Mouse (Mus musculus) urinary bladder, postnatal 36 days (tissue): ENCODE measurements around the gene Rilpl1.
"Not testable (repeated sequence)": the region's sequence is repeated elsewhere in the genome, so short reads cannot be mapped to it uniquely, and the experiment has no call there.

Source experiments
- DNase-seq, 2 experiments: peaks; one replicate each; pipeline ENCODE4 v3.0.0; 2022; ENCODE audit warnings: low spot score in 2 of 2, mixed read lengths in 1 of 2

Gene Rilpl1

DNA sequence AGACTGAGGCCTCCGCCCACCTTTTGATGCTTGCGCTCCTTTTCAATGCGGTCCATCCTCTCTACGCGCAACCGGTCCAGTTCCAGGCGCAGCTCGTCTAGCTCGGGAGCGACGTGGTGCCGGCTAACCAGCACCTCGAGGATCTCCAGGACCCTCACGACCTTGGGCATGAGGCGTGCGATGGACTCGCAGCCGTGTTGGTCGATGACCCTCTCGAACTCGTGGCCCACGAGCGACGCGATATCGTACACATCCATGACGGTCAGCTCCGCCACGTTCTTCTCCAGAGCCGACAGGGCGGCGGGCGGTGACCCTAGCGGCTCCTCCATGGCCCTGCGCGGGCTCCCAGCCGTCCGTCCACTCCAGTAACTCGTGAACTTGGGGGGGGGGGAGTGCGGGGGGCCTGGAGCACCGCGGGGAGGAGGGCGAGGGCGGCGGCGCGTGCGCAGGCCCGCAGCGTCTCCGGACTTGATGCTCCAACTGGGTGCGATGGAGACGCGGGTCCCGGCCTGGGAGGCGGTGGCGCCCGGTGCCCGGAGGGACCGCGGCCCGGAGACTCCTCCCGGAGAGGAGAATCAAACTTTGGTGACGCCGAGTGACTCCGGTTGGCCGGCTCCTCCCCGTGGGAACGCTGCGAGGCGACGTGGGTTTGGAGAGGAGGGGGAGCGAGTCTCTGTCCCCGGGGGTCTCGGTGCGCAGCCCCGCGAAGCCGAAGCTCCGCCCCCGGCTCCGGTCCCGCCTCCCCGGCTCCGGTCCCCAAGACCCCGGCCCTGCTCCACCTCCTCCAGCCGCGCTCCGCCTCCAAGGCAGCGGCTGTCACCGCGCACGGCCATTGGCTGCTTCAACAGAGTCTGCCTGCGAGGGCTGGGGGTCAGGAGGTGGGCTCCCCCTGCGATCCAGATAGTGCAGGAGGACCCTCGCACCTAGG is at the start of gene Rilpl1:
Gene Rilpl1 (minus strand): TSS at position 737 of the 928 bp plus-strand sequence.
- peak; percentile 73 to 74 for DNase-seq

DNA sequence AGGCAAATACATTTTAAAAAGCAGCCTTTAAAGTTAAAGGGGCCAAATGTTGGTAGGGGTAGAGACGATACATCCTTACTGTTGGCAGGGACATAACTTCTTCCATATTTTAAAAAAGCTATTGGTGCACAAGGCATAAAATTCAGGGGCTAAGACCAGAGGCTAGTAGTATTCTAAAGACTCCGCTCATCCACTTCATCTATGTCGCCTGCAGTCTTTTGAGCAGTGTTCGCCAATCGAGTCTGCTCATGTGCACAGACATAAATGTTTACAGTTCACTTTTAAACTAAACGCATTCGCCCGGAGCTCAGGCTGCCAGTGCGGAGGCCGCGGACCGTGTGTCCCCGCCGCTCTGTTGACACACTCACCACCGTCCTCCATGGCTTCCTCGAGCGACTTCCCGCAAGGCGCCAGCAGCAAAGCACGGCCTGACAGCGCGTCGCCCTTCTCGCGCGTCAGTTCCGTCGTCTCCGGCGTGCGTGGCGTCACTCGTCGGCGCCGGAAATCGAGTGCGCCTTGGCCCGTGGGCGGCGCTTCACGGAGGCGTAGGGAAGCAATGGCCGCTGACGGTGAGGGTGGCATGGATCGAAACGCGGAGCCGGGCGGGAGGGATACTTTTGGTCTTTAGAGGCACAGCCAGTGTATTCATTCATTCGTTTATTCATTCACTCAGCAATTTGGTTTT is 47.6 kb upstream of the Rilpl1 start, which contains the start of the genes Eif2b1 and Gtf2h3:
Gene Eif2b1 (minus strand): TSS at position 499 of the 685 bp plus-strand sequence.
Gene Gtf2h3 (plus strand): TSS at position 508 of the 685 bp plus-strand sequence.
- DNase-seq: peak; percentile 89 to 93

DNA sequence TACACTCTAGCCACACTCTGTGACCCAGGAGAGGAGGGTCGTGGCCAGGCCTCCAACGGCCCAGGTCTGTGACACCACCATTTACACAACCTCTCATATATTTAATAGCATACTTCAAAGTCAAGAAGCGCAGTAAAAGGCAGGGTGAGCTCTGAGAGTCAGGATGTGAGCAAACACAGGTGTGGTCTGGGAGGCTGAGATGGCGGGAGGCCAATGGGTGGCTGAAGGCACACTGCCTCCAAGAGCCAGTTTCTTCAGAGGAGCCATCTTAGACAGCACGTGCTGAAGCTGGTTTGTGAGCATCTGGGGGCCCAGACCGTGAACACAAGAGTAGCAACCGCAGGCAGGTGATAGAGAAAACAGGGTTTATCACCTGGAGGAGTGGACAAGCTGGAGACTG is 44.3 kb upstream of the Rilpl1 start:
- no peak for DNase-seq

DNA sequence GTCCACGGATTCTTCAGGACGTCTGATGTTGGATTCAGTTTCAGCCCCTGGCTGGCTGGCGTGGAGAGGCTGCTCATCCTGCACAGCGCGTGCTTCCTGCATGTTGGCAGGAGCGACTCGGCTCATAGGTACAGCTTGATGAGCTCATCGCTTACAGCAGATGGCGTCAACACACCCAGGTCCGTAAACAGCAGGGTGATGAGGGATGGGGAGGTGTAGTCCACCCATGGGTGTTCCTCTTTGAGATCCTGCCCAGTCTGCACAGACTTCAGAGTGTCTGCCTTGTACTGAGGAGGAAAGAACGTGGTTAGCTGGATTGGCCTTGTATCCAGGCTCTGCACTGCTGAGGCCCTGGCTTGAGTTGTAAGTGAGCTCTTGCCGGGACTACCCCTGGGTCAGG is 39.9 kb upstream of the Rilpl1 start:
- DNase-seq: no peak

DNA sequence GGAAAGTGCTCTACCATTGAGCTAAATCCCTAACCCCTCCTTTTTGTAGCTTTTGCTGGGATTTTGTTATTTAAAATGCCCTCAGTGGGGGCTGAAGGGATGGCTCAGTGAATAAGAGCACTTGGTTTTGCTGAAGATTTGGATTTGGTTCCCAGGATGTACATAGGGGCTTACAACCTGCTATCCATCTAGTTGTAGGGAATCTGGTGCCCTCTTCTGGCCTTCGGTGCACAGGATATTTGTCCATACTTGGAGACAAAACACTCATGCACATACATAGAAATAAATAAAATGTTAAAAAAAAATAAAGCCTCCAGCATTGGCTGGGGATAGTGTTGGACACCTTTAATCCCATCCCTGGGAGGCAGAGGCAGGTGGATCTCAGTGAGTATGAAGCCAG is 24.0 kb upstream of the Rilpl1 start:
- no peak for DNase-seq

DNA sequence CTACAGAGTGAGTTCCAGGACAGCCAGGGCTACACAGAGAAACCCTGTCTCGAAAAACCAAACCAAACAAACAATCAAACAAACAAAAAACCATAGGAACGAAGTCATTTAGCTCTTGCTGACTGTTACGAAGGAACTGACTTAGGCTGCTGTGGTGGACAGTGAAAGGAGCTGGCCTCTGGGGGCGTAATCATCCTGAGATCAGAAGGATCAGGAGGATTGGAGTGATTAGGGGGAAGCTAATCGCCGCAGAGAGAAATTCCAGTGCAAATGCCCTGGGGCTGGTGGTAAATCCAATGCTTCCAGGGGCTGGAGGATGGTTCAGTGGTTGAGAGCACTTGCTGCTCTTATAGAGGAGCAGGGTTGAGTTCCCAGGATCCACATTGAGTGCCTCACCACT is 22.4 kb upstream of the Rilpl1 start:
- DNase-seq: no peak

DNA sequence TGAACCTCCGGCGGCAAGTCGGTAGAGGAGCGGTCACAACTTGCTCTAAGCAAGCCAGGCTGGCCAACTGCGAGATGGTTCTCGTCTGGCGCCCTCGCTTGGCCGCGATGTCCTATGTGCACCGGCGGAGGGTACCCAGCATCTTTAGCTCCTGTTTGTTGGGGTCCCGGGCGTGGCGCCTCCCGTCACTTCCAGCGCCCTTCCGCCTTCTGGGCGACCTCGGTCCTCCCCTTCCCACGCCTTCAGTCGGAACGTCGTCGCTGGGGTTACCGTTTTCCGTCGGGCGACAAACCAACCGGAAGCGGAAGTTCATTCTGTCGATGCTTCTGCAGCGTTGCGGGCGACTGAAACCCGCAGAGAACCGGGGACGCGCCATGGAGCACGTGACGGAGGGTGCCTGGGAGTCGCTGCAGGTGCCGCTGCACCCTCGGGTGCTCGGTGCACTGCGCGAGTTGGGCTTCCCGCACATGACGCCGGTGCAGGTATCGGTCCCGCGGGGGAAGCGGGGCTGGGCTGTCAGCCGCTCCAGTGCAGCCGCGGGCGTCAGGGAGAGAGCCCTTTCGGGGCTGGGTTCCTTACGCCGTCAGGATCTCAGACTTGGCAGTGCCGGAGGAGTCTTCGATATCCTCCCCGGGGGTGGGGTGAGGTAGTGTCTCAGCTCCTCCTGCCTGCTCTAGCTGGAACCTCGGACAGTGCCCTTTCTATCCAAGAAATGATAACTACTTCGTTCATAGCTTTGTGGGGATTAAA is 21.5 kb upstream of the Rilpl1 start, which contains the start of gene Ddx55:
Gene Ddx55 (plus strand): TSS at position 307 of the 750 bp plus-strand sequence.
- peak; percentile 87 to 91 for DNase-seq

DNA sequence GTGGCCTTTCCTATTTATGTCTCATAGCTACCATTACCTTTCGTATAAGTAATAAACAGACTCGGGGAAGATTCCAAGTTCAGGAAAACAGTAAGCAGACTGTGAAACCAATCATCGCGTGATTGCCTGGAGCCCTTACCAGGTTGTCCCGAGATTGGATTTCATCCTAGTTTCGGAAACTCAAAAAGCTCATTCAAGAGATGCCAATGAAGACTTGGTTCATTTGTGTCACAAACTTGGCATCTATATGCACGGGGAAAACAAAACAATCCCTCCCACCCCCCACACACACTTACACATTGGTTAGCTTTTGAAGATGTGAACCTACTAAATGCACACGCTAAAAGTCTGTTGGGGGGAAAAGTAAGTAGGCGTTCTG is 20.9 kb upstream of the Rilpl1 start:
- no peak for DNase-seq

DNA sequence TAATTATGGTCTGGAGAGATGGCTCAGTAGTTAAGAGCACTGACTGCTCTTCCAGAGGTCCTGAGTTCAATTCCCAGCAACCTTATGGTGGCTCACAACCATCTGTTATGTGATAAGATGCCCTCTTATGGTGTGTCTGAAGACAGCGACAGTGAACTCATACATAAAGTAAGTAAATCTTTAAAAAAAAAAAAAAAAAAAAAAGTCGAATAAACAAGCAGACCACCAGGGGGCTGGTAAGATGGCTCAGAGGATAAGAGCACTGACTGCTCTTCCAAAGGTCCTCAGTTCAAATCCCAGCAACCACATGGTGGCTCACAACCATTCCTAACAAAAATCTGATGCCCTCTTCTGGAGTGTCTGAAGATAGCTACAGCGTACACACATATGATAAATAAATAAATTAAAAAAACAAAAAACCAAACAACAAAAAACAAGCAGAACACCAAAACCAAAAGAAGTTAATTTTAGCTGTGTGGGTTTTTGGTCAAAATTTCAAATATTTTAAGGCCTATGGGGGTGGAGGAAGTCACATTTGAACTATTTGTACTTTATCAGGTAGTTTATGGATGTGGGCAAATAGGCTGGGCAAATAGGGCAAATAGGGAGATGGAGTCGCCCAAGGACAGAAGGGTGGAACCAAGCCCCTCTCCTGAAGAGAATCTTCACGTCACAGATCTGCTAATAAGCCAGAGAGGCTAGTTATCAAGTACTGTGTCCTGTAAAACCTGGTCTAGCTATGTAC is 20.3 kb upstream of the Rilpl1 start:
- not testable (repeated sequence) for DNase-seq

DNA sequence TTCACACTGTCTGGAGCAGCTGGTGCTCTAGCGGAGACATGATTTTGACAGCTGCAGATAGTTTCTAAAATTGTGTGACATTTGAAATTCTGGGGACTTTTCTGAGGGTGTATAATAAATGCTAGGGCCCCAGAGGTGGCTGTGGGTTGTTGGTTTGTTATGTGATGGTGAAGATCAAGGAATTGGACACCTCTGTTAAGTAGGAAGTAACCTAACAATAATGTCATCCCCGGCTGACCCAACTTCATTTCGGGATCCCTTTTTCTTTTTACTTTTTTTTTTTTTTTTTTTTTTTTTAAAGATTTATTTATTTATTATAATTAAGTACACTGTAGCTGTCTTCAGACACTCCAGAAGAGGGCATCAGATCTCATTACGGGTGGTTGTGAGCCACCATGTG is 19.5 kb upstream of the Rilpl1 start:
- DNase-seq: not testable (repeated sequence)

DNA sequence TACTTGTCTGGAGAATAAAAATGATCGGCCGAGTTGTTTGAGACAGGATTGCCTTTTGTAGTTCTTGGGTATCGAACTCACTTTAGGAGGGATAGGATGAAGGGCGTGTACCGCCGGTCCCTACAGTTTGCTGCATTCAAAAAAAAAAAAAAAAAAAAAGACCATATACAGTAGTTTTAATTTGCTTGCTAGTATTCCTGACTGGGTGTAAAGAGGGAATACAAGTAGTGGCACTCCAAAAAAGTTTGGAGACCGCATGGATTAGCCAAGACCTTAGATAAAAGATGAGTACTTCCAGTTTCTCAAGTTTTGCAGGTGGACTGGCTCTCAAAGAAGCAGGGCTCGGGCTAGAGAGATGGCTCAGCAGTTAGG is 10.4 kb upstream of the Rilpl1 start:
- DNase-seq: no peak

DNA sequence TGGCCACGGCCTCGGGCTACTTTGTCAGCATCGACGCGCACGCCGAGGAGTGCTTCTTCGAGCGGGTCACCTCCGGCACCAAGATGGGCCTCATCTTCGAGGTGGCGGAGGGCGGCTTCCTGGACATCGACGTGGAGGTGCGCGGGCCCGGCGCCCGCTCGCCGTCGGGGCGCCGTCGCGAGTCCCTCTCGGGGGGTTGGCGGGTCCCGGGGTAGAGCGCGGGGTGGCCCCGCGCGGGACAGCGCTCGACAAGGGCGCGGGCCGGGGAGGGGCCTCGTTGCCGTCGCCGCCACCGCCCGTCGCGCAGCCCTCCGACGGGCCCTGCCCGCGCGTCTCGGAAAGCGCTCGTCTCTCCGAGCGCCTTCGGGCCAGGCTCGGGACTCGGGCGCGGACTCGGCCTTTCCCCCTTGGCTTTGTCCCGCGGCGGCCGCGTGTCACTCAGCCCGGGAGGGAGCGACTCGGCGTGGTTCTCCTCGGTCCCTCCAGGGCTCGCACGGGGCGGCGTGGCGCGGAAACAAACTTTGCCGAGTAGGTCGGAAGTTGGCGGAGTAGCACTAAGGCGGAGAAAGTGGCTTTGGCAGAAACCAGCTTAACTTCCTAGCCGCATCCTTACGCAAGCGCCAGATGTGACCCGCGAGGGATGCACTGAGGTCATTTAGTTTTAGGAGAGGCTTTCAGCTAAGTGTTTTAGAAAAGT is 9.9 kb upstream of the Rilpl1 start:
- DNase-seq: peak; percentile 63 to 81

DNA sequence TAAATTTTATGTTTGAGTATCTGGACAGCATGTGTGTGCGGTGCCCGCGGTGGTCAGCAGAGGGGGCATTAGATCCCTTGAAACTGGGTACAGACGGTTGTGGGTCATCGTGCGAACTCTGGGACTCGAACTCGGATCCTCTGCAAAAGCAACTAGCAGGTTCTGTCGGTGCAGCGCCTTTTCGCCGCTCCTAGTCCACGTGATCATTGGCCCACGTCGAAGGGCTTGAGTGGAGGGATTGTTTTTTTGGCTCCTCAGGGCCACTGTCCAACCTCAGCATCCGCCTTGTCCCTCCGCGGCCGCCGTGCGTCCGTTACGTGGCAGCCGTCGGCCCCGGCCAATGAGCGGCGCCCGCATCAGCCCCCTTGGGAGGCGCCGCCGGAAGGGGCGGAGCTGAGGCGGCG is 9.2 kb upstream of the Rilpl1 start, which contains the start of gene Tmed2:
Gene Tmed2 (plus strand): TSS at position 313 of the 404 bp plus-strand sequence.
- DNase-seq: peak; percentile 94 to 96

DNA sequence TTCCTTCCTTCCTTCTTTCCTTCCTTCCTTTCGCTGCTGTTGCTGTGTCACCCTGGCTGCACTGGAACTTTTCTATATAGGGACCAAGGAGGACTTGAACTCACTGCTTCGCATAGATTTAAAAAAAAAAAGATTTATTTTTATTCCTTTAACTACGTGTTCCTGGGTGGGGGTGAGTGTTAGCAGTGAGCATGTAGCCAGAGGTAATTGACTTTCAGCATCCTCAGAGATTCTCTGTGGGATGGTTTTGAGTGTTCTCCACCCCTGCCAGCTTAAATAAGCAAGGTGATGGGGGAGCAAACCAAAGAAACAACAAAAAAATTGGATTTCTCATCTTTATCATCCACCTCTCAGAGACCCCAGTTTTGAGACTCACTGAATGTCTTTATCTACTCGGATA is 8.7 kb upstream of the Rilpl1 start:
- DNase-seq: no peak

DNA sequence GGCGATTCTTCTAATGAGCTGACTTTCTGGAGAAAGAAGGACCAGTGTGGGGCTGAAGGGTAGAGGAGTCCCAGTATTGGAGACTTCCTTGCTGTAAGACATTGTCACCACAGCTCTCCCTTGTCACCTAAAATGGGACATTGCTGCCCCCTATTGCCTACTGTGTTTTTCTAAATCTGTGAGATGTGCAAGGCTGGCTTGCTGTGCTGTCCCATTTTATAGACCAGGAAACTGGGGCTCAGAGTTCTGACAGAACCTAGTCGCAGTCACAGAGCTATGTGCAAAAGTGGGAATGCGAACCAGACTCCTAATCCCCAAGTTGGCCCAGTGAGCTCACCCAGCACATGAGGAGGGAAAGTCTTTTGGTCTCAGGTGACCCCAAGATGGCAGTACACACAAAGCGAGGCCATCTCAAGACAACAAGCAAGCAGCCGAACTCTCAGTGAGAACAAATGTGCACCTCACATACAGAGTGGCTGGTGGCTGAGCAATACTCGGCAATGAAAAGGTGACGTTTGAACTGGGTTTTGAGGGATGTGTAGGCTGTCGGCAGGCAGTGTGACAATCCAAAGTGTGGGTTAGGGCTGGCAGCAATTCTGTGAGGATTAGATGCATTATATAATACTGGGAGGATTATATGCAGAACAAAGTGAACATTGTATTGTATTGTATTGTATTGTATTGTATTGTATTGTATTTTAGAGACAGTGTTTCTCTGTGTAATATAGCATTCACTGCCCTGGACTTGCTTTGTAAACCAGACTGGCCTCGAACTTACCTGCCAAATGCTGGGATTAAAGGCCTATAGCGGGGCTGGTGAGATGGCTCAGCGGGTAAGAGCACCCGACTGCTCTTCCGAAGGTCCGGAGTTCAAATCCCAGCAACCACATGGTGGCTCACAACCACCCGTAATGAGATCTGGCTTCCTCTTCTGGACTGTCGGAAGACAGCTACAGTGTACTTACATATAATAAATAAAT is 7.9 kb upstream of the Rilpl1 start:
- DNase-seq: peak; percentile 26 to 42

DNA sequence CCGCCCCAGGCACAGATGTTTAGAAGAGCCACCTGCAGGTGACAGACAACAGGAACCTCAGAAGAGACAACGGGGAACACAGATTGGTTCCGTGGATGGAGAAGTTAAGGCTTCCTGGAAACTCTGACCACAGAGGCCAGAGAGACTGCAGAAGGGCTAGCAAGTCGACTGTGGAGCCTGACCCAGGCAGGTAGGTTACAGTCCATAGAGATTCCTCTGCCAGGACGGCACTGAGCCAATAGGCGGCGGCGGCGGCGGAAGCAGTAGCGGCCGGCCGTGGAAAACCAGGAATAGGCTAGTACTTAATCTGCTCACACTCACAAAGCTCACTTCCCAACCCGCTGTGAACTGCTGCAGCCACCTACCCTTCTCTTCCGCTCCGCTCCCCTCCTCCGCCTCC is 5.6 kb upstream of the Rilpl1 start:
- DNase-seq: peak; percentile 23 to 52

DNA sequence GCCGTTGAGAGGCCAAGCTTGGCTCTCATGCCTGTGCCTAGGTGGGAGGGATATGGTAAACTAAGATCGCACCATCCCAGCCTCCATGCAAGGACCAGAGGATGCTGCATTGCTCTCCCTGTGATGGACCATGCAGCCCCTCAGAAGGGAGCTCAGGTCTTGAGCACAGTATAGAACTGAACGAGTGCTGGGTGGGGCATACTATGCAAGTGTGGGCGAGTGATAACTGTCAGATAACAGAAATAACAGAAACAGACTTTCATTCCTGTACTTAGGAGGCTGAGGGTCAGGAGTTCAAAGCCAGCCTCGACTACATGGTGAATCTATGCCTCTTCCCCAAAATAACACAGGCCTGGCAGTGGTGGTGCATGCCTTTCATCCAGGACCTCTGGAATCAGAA is 3.8 kb upstream of the Rilpl1 start:
- DNase-seq: no peak

DNA sequence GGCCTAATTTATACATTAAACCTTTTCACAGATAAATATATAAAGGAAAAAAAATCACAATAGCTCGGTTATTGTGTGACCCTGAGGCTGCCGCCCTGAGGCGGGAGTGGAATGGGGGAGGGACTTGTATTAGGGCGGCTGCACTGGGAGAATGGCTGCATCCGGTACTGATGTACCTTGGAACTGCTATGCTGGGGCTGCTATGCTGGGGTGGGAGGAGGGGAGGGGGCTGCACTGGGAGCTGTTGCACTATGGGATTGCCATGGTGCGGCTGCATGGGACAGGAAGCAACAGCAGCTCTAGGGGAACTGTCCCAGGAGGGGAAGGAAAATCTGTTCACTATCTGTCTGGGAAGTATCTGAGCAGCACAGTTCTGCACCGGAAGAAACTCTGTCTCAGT is 1.3 kb upstream of the Rilpl1 start:
- no peak for DNase-seq

DNA sequence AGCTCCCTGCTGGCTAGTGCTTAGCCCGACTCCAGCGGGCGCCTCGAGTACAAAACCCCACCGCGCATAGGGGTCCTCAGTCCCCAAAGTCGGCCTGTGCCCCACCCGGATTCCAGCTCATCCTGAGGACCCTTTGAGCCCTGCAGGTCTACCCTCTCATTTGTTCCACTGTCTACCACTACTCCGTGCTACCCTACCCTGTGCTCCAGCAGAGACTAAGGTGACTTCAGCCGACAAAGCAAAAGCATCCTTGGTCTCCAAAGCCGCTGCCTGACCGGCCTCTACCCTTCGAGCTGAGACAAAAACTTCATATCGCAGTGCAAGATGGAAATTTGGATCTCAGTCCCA is 366 bp upstream of the Rilpl1 start:
- DNase-seq: no peak

DNA sequence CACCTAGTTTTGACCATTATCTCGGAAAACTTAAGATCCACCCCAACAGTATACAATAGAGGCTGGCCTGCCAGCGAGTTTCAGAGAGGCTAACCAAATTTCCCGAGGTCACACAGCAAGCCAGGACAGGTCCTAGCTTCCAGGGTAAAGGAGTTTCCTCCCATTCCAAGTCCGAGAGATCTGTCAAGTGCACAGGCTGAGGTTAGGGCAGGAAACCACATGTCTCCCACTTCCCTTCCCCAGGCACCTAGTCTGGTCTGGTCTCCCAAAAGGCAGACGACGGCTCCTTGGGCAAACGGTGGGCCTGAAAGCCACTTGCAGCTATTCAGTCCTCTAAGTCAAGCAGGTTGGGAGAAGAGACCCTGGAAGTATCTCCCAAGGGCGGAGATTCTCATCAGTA is 1.5 kb downstream of the Rilpl1 start:
- no peak for DNase-seq
